Mouse (Mus musculus): Measurements from ENCODE around the gene Ccl5.
"Not testable (repeated sequence)": the region's sequence is repeated elsewhere in the genome, so short reads cannot be mapped to it uniquely, and the experiment has no call there.

The Ccl5 gene

GRCm38 (mm10) chr11:83530360-83530759 lies at the start of gene Ccl5:
Ccl5 (minus strand) TSS chr11:83530518.
- no peak for DNase-seq (ENCODE audit: low spot score)

GRCm38 (mm10) chr11:83578999-83579398 lies 48.7 kb upstream of the Ccl5 start:
- DNase-seq (ENCODE audit: low spot score) = no peak

GRCm38 (mm10) chr11:83578186-83578760 lies 48.0 kb upstream of the Ccl5 start, which contains the start of gene Ccl9:
Ccl9 (minus strand) TSS chr11:83578636.
- no peak for DNase-seq (ENCODE audit: low spot score)

- no peak for DNase-seq (ENCODE audit: low spot score)
Measured at GRCm38 (mm10) chr11:83576927-83577555, 46.7 kb upstream of the Ccl5 start.

GRCm38 (mm10) chr11:83572834-83573233 lies 42.5 kb upstream of the Ccl5 start:
- no peak for DNase-seq (ENCODE audit: low spot score)

- no peak for DNase-seq (ENCODE audit: low spot score)
Measured at GRCm38 (mm10) chr11:83572223-83572622, 41.9 kb upstream of the Ccl5 start.

- no peak for DNase-seq (ENCODE audit: low spot score)
Measured at GRCm38 (mm10) chr11:83570189-83570588, 39.9 kb upstream of the Ccl5 start.

GRCm38 (mm10) chr11:83569249-83569648 lies 38.9 kb upstream of the Ccl5 start:
- DNase-seq (ENCODE audit: low spot score) = no peak

GRCm38 (mm10) chr11:83568786-83569185 lies 38.5 kb upstream of the Ccl5 start:
- DNase-seq (ENCODE audit: low spot score) = no peak

GRCm38 (mm10) chr11:83568061-83568460 lies 37.7 kb upstream of the Ccl5 start:
- DNase-seq (ENCODE audit: low spot score) = no peak

- DNase-seq (ENCODE audit: low spot score) = no peak
Measured at GRCm38 (mm10) chr11:83567311-83567710, 37.0 kb upstream of the Ccl5 start.

- no peak for DNase-seq (ENCODE audit: low spot score)
Measured at GRCm38 (mm10) chr11:83566617-83567016, 36.3 kb upstream of the Ccl5 start.

- DNase-seq (ENCODE audit: low spot score) = no peak
Measured at GRCm38 (mm10) chr11:83563754-83564153, 33.4 kb upstream of the Ccl5 start.

GRCm38 (mm10) chr11:83562311-83562887 lies 32.1 kb upstream of the Ccl5 start:
- DNase-seq (ENCODE audit: low spot score) = no peak

- no peak for DNase-seq (ENCODE audit: low spot score)
Measured at GRCm38 (mm10) chr11:83560405-83560804, 30.1 kb upstream of the Ccl5 start.

GRCm38 (mm10) chr11:83557074-83557473 lies 26.8 kb upstream of the Ccl5 start:
- DNase-seq (ENCODE audit: low spot score) = no peak

- DNase-seq (ENCODE audit: low spot score) = no peak
Measured at GRCm38 (mm10) chr11:83556085-83556781, 25.9 kb upstream of the Ccl5 start.

- DNase-seq (ENCODE audit: low spot score) = no peak
Measured at GRCm38 (mm10) chr11:83551668-83552067, 21.4 kb upstream of the Ccl5 start.

- not testable (repeated sequence) for DNase-seq (ENCODE audit: low spot score)
Measured at GRCm38 (mm10) chr11:83551037-83551436, 20.7 kb upstream of the Ccl5 start.

- DNase-seq (ENCODE audit: low spot score) = no peak
Measured at GRCm38 (mm10) chr11:83550186-83550632, 19.9 kb upstream of the Ccl5 start.

- DNase-seq (ENCODE audit: low spot score) = no peak
Measured at GRCm38 (mm10) chr11:83544214-83544613, 13.9 kb upstream of the Ccl5 start.

GRCm38 (mm10) chr11:83541415-83541814 lies 11.1 kb upstream of the Ccl5 start:
- no peak for DNase-seq (ENCODE audit: low spot score)

GRCm38 (mm10) chr11:83540931-83541330 lies 10.6 kb upstream of the Ccl5 start:
- DNase-seq (ENCODE audit: low spot score) = no peak
